Mouse (Mus musculus) erythroblast, embryonic 14.5 days (primary cell): Measurements from ENCODE around the gene Pink1.

ENCODE experiments used
- GATA1 ChIP-seq: IDR thresholded peaks from 2 replicates; pipeline ENCODE4 v1.6.1; 2012; ENCODE audit warnings: low read length, inconsistent platforms, mixed read lengths
- TAL1 ChIP-seq: IDR thresholded peaks from 3 replicates; pipeline ENCODE4 v1.6.1; 2012; ENCODE audit warnings: low read length, inconsistent platforms, mixed read lengths

GRCm38 (mm10) chr4:138292028-138292427 lies 34.1 kb downstream of the Pink1 start:
- TF ChIP-seq TAL1 (no peak), GATA1 (no peak)
